Mouse (Mus musculus) erythroblast, embryonic 14.5 days (primary cell): ENCODE data around the gene Ctnnb1.

ENCODE experiments used
- GATA1 ChIP-seq: IDR thresholded peaks from 2 replicates; pipeline ENCODE4 v1.6.1; 2012; ENCODE audit warnings: low read length, inconsistent platforms, mixed read lengths
- TAL1 ChIP-seq: IDR thresholded peaks from 3 replicates; pipeline ENCODE4 v1.6.1; 2012; ENCODE audit warnings: low read length, inconsistent platforms, mixed read lengths

DNA sequence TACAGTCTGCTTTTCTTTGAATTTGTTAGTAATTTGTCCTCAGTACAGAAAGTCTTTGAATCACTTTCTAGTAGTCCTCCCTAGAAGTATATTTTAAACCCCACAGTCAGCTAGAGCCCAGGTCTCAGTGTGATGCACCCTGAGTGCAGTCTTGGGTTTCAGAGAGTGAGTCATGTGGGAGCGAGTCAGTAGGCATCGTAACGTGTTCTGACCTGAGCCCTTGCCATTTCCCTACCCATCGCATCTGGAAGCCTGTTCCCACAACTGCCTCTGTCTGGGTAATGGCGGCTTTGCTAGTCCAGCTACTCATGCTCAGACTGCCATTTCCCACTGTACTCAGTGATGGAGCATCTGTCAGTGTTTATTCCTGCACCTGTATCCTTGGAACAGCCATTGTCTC lies 29.0 kb downstream of the Ctnnb1 start:
- TF ChIP-seq GATA1 (no peak), TAL1 (no peak)
